ENCODE assay signal across 9 mouse cellular contexts in genomic region chr11:119043761-119044550, GRCm38 (mm10). TPM values are rescaled to one million over a fixed set of nuclear protein-coding genes. Genes with fewer than 3 reads are reported as not detected.
DNase-seq lines count a peak whose midpoint lies in the region; ATAC-seq lines count a peak whose summit lies in the region.
"Had no signal": no experiment of that assay in that cellular context is flagged by ENCODE, and none has a peak within 500 bp of the region (broad histone marks: within the 10 kb centered on the region; RNA-seq: fewer than 3 reads in every experiment).

No protein-coding gene starts in this region.

- WGBS in lung, embryonic 15.5 days = 6% methylated on average over 10 of the region's 10 CpGs
- WGBS in forebrain, embryonic 12.5 days = 3% methylated on average over 10 of the region's 10 CpGs
- WGBS in neural tube, embryonic 12.5 days = 2% methylated on average over 10 of the region's 10 CpGs

- H3K27ac ChIP-seq in lung, embryonic 15.5 days = no peak overlapping the region
- H3K27ac ChIP-seq in forebrain, embryonic 12.5 days = no peak overlapping the region
- H3K27ac ChIP-seq in neural tube, embryonic 12.5 days = no peak overlapping the region

- ATAC-seq in cerebellum, adult (ENCODE audit: insufficient number of reproducible peaks, low FRiP score, low TSS enrichment) = no peak
- no peak for ATAC-seq in lung, embryonic 15.5 days (ENCODE audit: borderline replicate concordance, extremely low read depth, low FRiP score, low TSS enrichment)
- ATAC-seq in forebrain, embryonic 12.5 days (ENCODE audit: low FRiP score) = no peak
- ATAC-seq in neural tube, embryonic 12.5 days (ENCODE audit: low FRiP score, low read depth) = no peak

- peak; percentile 53 for DNase-seq in cerebellum, adult 9-10 months
- DNase-seq in lung, postnatal 25 days (ENCODE audit: low spot score) = no peak
- DNase-seq in right cerebral cortex, postnatal 4 days = no peak
- DNase-seq in urinary bladder, postnatal 14 days (ENCODE audit: low spot score) = no peak

- no peaks in the 10 kb centered on the region for H3K9me3 ChIP-seq in lung, embryonic 15.5 days
- H3K9me3 ChIP-seq in forebrain, embryonic 12.5 days = no peaks in the 10 kb centered on the region
- H3K9me3 ChIP-seq in neural tube, embryonic 12.5 days = no peaks in the 10 kb centered on the region

- peaks cover 82% of the 10 kb centered on the region for H3K27me3 ChIP-seq in lung, embryonic 15.5 days
- peaks cover 85% of the 10 kb centered on the region for H3K27me3 ChIP-seq in forebrain, embryonic 12.5 days
- H3K27me3 ChIP-seq in neural tube, embryonic 12.5 days (replicated peaks) = peaks cover 83% of the 10 kb centered on the region

- H3K9ac ChIP-seq in lung, embryonic 15.5 days = no peak overlapping the region
- no peak overlapping the region for H3K9ac ChIP-seq in forebrain, embryonic 12.5 days
- no peak overlapping the region for H3K9ac ChIP-seq in neural tube, embryonic 12.5 days

- peaks cover 3% of the 10 kb centered on the region for H3K36me3 ChIP-seq in lung, embryonic 15.5 days
- peaks cover 5% of the 10 kb centered on the region for H3K36me3 ChIP-seq in forebrain, embryonic 12.5 days (replicated peaks)
- peaks cover 6% of the 10 kb centered on the region; the same call in 1 of the 2 replicates for H3K36me3 ChIP-seq in neural tube, embryonic 12.5 days

- peak overlapping the region; percentile 37; the same call in 1 of the 2 replicates for H3K4me2 ChIP-seq in lung, embryonic 15.5 days
- H3K4me2 ChIP-seq in forebrain, embryonic 12.5 days = peak overlapping the region; percentile 22
- peak overlapping the region; percentile 35 for H3K4me2 ChIP-seq in neural tube, embryonic 12.5 days (replicated peaks)

- peaks cover 66% of the 10 kb centered on the region for H3K4me1 ChIP-seq in lung, embryonic 15.5 days
- peaks cover 66% of the 10 kb centered on the region for H3K4me1 ChIP-seq in forebrain, embryonic 12.5 days
- H3K4me1 ChIP-seq in neural tube, embryonic 12.5 days = peaks cover 65% of the 10 kb centered on the region

- H3K4me3 ChIP-seq in lung, embryonic 15.5 days = no peak overlapping the region
- no peak overlapping the region for H3K4me3 ChIP-seq in forebrain, embryonic 12.5 days (replicated peaks)
- no peak overlapping the region for H3K4me3 ChIP-seq in neural tube, embryonic 12.5 days

RNA-seq across cellular contexts. Expression of gene Cbx8, which starts 3.2 kb away (rescaled TPM):
- polyA plus RNA-seq in lung, embryonic 15.5 days (2015; fragmentation: Nextera tagmentation; extraction: Ambion mirVana) = 9.4 and 11.3 TPM in 2 replicates
- 11.5 and 11.7 TPM in 2 replicates for polyA plus RNA-seq in forebrain, embryonic 12.5 days (2016; fragmentation: Nextera tagmentation; extraction: Ambion mirVana)
- polyA plus RNA-seq in neural tube, embryonic 12.5 days (2016; fragmentation: Nextera tagmentation; extraction: Ambion mirVana) = 8.6 and 9.9 TPM in 2 replicates

RNA-seq across cellular contexts. Expression of gene Cbx2, which starts 21.2 kb away (rescaled TPM):
- polyA plus RNA-seq in lung, embryonic 15.5 days (2015; fragmentation: Nextera tagmentation; extraction: Ambion mirVana) = 36.7 and 38.3 TPM in 2 replicates
- 84.2 and 89.3 TPM in 2 replicates for polyA plus RNA-seq in forebrain, embryonic 12.5 days (2016; fragmentation: Nextera tagmentation; extraction: Ambion mirVana)
- polyA plus RNA-seq in neural tube, embryonic 12.5 days (2016; fragmentation: Nextera tagmentation; extraction: Ambion mirVana) = 46.6 and 47.6 TPM in 2 replicates

RNA-seq across cellular contexts. Expression of gene Cbx4, which starts 42.1 kb away (rescaled TPM):
- 13.3 and 14.1 TPM in 2 replicates for polyA plus RNA-seq in lung, embryonic 15.5 days (2015; fragmentation: Nextera tagmentation; extraction: Ambion mirVana)
- polyA plus RNA-seq in forebrain, embryonic 12.5 days (2016; fragmentation: Nextera tagmentation; extraction: Ambion mirVana) = 12.7 and 14.5 TPM in 2 replicates
- polyA plus RNA-seq in neural tube, embryonic 12.5 days (2016; fragmentation: Nextera tagmentation; extraction: Ambion mirVana) = 12.5 and 12.7 TPM in 2 replicates

RNA-seq across cellular contexts. Expression of gene Enpp7, which starts 56.0 kb away (rescaled TPM):
- not detected in 2 replicates for polyA plus RNA-seq in lung, embryonic 15.5 days (2015; fragmentation: Nextera tagmentation; extraction: Ambion mirVana)
- not detected in 2 replicates for polyA plus RNA-seq in forebrain, embryonic 12.5 days (2016; fragmentation: Nextera tagmentation; extraction: Ambion mirVana)
- polyA plus RNA-seq in neural tube, embryonic 12.5 days (2016; fragmentation: Nextera tagmentation; extraction: Ambion mirVana) = not detected in 2 replicates
- polyA plus RNA-seq: stomach, embryonic 16.5 days had no signal
